Mouse (Mus musculus) c-Kit-positive CD71-positive TER-119-negative erythroid progenitor cells, embryonic 14.5 days (primary cell): ENCODE measurements around the gene Zbtb3.
"Not testable (repeated sequence)": the region's sequence is repeated elsewhere in the genome, so short reads cannot be mapped to it uniquely, and the experiment has no call there.

Experiments
- DNase-seq: peaks from one replicate; pipeline ENCODE4 v3.0.0-alpha.2; 2013; ENCODE audit warnings: low read depth

Gene Zbtb3

GRCm38 (mm10) chr19:8803879-8804660 is 1.7 kb downstream of the Zbtb3 start:
- no peak for DNase-seq

- no peak for DNase-seq
These were observed 4.5 kb downstream of the Zbtb3 start for GRCm38 (mm10) chr19:8806810-8807209.

DNA sequence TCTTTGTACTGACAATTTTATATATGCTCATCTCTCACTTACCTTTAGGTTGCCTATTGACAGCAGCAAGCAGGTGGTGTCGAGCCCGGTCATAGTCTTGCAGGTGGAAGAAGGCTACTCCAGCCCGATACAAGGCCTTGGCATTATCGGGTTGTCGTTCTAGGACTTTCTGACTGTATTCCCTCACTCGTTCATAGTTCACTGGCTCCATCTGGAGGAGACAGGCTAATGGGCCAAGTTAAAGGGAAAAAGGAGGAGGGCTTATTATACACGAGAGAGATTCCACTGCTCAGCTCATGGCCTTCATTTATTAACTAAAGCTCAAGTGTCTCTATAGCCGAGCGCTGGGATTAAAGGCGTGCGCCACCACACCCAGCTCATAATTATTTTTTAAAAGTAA is 13.5 kb downstream of the Zbtb3 start:
- no peak for DNase-seq

DNA sequence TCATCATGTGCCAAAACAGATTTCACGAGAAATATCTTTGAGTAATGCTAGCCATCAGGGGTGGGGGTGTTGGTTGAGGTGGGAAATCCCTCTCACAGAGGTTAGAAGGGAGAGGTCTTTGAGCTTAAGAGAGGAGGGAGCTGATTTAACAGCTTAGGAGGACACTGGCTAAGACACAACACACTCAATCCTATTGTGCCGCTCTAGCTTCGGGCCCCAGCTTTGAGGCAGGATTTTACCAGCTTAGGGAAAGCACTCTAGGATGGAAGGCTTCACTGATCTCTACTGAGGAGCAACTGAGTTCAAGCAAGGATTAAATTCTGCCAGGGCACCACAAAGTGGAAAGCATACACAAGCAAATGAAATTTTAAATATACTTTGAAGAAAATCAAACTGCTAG is 14.6 kb downstream of the Zbtb3 start:
- DNase-seq = no peak

- no peak for DNase-seq
These were observed 16.0 kb downstream of the Zbtb3 start for GRCm38 (mm10) chr19:8818301-8818798.

DNA sequence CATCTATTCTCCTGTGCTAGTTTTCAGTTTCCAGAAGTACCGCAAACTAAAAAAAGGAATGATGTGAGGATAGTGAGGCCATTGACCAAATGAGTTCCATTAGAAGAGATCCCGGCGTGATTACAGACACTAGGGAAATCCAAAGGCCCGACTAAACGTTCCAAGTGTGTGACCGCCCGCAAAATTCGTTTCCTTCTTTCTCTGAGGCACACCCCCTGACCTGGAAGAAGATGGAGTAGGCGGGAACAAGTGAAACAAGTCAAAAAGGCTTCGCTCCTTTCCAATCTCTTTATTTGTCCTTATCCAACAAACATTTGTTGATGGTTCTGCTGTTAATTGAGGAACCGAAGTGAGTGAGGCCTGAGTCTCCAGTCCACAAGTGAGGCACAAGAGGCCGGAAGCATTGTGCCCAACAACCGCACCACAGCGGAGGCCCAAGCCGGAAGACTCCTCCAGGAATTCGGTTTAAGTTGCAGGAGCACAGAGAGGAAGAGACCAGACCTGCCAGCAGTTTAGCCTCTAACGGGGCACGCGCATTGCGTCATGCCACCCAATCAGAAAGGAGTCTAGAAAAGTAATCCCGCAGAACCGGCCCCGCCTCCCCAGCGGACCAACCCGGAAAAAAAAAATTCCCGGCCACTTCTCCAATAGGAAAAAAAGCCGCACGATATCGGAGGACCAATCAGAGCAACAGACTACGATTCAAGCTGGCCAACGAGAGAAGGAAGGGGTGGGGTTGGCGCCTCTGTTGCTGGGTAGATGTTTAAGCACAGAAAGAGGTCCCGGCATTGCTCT is 16.6 kb downstream of the Zbtb3 start, which contains the start of gene Ttc9c:
TSS of gene Ttc9c (minus strand) at position 533 of the 795 bp plus-strand sequence.
- DNase-seq = peak; percentile 97

- DNase-seq = peak; percentile 96
These were observed 17.5 kb downstream of the Zbtb3 start, which contains the start of gene Hnrnpul2 for GRCm38 (mm10) chr19:8819596-8820423. TSS of gene Hnrnpul2 (plus strand) at chr19:8820010.

DNA sequence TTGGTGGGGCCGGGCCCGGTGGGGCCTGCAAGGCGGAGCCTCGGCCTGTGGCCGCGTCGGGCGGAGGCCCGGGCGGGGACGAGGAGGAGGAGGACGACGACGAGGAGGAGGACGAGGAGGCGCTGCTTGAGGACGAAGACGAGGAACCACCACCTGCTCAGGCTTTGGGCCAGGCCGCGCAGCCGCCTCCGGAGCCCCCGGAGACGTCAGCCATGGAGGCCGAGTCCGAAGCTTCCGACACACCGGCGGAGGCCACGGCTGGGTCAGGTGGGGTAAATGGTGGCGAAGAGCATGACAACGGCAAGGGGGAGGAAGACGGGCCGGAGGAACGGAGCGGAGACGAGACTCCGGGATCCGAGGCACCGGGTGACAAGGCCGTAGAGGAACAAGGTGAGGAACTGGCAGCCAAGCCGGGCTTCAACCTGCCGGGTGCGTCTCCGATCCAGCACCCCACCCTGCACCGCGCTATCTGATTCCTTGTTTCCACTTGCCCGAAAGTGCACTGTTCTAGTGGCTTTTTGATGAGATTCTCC is 18.1 kb downstream of the Zbtb3 start:
- no peak for DNase-seq

DNA sequence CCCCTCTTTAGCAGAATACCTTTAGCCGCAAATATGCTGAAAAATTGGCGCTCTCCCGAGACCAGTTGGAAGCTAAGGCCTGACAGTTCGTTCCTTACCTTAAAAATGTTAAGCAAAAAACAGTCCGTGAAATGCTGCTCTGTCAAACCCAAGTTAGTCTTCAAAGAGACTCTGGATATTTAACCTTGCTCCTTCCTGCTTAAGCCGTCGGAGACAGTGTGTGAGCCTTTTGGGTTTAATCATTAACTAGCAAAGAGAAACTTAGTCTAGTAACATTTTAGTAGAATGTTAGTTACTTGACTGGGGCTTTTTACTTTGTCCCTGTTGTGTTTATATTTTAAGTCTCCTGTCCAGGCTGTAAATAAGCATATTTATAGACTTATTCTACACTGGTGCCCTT is 18.8 kb downstream of the Zbtb3 start:
- DNase-seq = no peak

DNA sequence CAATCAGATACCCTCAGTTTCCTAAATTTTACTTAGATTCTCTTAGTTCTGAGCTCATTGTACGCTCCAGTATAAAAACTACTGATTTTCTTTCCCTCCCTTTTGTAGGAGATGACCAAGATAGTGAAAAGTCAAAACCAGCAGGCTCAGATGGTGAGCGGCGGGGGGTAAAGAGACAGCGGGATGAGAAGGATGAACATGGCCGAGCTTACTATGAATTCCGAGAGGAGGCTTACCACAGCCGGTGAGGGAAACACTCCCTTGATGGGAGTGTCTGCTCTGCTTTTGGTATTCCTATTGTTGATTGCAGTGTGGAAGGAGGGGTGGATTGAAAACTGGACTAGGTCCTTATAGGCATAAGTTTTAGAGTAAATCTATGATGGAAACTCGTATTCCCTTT is 20.3 kb downstream of the Zbtb3 start:
- no peak for DNase-seq

DNA sequence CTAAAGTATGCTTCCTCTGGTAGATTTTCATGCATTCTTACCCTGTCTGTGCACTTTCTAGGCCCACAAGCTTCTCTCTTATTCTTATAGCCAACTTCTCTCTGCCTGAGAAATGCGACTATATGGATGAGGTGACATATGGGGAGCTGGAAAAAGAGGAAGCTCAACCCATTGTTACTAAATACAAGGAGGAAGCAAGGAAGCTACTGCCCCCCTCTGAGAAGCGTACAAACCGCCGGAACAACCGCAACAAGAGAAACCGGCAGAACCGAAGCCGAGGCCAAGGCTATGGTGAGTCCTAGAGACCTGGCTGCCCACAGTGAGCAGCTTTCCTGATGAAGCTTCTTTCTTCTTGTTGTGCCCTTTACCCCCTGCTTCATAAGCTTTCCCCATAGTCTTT is 27.3 kb downstream of the Zbtb3 start, which contains the start of gene AC129217.1:
TSS of gene AC129217.1 (plus strand) at position 114 of the 400 bp plus-strand sequence.
- DNase-seq = no peak

DNA sequence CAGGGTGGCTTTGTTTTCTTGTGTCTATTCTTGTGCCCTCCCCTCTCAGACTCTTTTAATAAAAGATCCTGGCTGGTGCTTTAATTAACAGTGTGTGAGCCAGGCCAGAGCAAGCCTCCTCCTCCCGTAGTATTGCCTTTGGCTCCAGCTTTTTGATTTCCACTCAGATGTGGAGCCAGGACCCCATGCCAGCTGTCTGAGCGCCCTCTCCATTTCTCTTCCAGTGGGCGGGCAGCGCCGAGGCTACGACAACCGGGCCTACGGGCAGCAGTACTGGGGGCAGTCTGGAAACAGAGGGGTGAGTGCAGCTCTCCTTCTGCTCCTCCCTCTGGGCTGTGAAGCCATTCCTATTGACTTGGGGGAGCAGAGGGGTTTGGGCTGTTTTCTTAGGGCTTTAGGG is 28.3 kb downstream of the Zbtb3 start:
- no peak for DNase-seq

DNA sequence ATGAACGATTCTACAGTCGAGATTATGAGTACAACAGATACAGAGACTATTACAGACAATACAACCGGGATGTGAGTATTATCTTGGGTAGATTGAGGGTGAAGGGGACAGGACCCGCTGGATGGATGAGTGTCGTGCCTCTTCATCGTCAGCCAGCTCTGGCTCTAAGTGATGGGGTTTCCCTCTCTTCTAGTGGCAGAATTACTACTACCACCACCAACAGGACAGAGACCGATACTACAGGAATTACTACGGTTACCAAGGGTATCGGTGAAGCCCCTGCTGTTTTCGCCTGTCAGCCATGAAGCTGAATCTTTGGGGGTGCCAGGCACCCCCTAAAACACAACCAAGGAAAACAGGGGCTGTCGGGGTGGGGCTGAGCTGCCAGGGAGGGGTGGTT is 28.9 kb downstream of the Zbtb3 start:
- DNase-seq = no peak

DNA sequence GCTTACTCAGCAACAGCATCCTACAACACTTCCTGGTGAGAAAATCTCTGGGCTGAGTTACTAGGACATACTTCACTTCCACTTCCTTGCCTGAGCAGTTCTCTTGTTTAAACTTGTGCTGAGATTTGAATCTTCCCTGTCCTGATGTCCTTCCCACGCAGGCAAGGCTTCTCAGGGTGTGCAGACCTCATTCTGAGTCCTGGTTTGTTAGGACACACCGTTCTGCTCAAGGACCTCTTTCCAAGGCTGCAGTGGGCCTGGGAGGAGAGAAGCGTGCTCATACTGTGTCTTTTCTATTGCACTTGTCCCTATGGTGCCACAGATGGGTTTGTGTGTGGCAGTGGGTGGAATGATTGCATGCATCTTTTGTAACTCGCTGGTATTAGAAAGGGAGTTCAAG is 30.6 kb downstream of the Zbtb3 start:
- no peak for DNase-seq

GRCm38 (mm10) chr19:8836327-8836726 is 34.0 kb downstream of the Zbtb3 start:
- not testable (repeated sequence) for DNase-seq

GRCm38 (mm10) chr19:8837251-8837791 is 35.0 kb downstream of the Zbtb3 start, which contains the start of gene Bscl2:
TSS of gene Bscl2 (plus strand) at chr19:8837467.
- peak; percentile 71 for DNase-seq

- DNase-seq = no peak
These were observed 35.8 kb downstream of the Zbtb3 start for GRCm38 (mm10) chr19:8838041-8838730.

DNA sequence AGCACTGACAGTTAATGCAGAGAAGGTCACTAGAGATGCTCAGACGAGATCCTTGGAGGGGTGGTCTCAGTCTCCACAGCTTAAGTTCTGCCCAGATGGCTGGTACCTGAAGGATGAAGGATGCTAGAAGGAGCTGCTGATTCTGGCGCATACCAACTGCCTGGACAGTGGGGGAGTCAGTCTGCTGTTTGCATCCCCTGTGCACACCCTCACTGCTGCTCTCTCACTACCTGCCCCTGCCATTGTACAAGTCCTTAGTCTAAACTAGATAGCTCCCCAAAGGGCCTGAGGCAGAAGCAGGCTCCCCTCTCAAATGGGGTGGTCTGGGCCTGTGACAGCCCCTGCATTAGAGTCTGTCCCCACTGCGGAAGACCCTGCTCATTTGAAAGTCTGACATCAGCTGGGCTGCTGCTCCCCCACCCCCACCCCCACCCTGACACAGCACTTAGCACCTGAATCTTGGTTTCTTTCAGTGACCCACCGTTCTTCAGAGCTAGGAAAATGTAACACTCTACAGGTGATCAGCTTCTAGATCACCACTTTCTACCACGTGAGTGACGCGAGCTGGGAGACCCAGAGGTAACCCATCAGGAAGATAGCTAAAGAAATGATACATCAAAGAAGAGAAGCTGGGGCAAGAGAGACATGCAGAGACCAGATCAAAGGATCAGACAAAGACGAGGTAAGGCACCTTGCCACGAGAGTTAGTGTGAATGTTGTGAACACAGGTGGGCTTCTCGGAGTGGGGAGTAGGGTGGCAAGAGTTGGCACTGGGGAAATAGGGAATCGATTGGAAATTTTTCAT is 37.0 kb downstream of the Zbtb3 start, which contains the start of gene Gng3:
TSS of gene Gng3 (minus strand) at position 92 of the 805 bp plus-strand sequence.
- no peak for DNase-seq

- peak; percentile 67 for DNase-seq
These were observed 37.8 kb downstream of the Zbtb3 start for GRCm38 (mm10) chr19:8839908-8840791.
